Mouse (Mus musculus) lung, adult 2 months (tissue): ENCODE measurements at regions not wholly inside any gene's neighbourhood (a gene's known extent, or its start where the extent isn't known, plus 50 kb on each side); places are given as distances from the start of the nearest gene placed in this dataset.

Source experiments
- CTCF ChIP-seq: fragments of 200-500 bp; IDR thresholded peaks from 2 replicates; pipeline ENCODE4 v1.5.1; 2011; ENCODE audit warnings: mild to moderate bottlenecking, low read length, control low read depth; ENCODE audit not compliant: insufficient read depth
- POLR2A ChIP-seq: fragments of 200-500 bp; IDR thresholded peaks from 2 replicates; pipeline ENCODE4 v1.6.1; 2011; ENCODE audit warnings: low read depth, mild to moderate bottlenecking, control low read depth, low read length, borderline replicate concordance; ENCODE audit errors: extremely low read depth

DNA sequence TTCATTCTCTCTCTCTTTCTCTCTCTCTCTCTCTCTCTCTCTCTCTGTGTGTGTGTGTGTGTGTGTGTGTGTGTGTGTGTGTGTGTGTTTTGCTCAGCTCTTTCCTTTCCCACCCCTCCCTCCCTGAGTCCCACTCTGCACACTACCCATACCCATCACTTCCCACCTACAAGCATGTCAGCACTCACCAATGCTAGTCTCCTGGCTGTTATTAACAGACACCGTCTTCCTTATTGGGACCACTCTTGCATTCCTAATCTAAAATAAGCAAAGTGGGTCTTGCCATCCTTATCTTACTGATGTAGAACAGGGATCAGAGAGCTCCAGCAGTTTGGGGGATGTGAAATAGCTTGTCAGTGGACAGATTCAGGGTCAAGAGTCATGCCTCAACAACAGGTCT lies 153.3 kb upstream of the Cadm1 start:
- TF ChIP-seq CTCF: no peak
- no peak for TF ChIP-seq POLR2A
